Mouse (Mus musculus): ENCODE results near the gene Fndc3b.

The Fndc3b gene

DNA sequence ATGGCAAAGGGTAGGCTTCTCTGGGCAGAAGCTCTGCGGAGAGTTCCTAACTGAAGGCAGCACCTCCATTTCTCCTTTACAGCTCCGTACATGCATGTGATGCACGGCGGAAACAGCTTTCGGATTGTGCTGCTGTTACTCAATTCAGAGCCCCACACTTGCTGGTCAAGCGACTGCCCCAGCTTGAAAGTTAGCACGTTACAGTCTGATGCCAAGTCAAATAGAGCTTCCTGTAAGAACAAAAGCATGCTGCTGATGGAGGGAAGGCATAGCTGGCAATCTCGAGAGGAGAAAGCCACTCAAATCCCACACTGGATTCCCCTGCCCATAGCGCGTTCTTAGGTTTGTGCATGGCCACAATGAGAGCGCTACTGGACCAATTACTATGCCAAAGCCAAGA lies 122.5 kb downstream of the Fndc3b start:
- DNase-seq = no peak

- DNase-seq = no peak
Measured at GRCm38 (mm10) chr3:27584607-27585605, 126.2 kb downstream of the Fndc3b start.

DNA sequence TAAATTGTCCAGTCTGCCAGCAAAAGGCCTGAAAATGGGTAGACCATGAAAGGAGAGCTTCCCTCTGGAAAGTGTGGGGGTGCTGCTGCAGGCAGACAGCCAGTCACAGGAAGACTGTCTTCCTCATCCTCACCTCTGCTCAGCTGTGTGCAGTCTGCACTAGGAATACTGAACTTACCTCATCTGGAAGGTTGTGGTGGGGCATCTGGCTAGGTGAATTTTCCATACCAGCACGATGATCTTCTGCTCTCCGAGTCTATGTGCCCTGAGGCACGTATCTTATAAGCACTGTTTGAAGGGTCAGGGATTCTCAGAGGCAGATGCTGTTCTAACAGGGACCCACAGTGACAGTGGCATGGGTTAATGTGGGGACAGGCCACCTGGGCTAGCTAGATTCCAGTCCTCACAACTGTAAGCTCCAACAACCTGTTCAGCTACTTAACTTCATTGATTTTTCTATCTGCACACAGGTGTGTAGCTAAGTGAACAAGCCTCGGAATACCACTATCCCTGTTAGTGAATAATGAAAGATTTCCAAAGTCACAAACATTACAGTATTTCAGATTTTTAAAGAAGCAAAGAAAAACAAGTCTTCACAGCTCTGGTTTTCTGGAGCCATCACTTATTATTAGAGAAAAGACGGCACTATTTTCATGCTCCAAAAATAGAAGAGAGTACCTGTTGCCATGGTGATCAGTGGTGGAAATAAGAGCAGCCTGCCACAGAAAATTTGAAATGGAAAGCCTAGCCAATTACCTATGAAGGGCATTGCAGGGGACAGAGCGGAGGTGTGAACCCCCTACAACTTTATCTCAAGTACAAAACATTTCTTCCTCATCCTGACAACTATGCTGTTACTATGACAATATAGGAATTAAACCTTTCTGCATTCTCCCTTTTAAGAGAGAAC lies 128.9 kb downstream of the Fndc3b start:
- no peak for DNase-seq

GRCm38 (mm10) chr3:27580956-27581355 lies 130.2 kb downstream of the Fndc3b start:
- DNase-seq = no peak

- DNase-seq = no peak
Measured at GRCm38 (mm10) chr3:27579894-27580613, 131.1 kb downstream of the Fndc3b start.

- no peak for DNase-seq
Measured at GRCm38 (mm10) chr3:27579229-27579628, 131.9 kb downstream of the Fndc3b start.

DNA sequence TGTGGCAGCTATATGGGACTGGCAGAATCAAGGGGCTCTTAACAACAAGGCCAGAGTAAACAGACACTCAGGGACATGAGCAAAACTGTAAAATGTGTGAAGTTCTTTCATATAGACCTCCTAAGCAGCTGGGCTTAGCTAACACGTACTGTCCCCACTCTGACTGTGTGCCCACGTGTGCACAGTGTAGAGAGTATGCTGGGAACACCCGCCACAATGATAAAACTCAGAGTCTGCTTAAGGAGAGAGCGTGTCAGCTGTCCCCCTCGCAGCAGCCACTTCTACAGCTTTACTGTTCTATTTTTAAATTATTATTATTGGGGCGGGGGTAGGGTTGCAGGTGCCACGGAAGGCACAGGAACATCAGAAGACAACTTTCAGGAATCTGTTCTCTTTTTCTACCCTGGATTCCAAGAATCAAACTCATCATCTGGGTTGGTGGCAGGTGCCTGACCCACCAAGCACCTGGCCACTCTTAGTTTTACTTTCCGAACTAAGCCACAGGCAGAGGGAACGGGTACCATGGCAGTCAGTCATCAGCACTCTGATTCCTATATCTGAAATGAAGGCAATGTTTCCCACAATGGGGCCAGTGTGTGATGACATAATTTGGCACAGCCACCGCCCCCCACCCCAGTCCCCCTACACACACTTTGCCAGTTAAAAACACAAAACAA lies 133.6 kb downstream of the Fndc3b start:
- no peak for DNase-seq

- no peak for DNase-seq
Measured at GRCm38 (mm10) chr3:27574241-27574640, 136.9 kb downstream of the Fndc3b start.

GRCm38 (mm10) chr3:27573458-27573857 lies 137.6 kb downstream of the Fndc3b start:
- DNase-seq = no peak

DNA sequence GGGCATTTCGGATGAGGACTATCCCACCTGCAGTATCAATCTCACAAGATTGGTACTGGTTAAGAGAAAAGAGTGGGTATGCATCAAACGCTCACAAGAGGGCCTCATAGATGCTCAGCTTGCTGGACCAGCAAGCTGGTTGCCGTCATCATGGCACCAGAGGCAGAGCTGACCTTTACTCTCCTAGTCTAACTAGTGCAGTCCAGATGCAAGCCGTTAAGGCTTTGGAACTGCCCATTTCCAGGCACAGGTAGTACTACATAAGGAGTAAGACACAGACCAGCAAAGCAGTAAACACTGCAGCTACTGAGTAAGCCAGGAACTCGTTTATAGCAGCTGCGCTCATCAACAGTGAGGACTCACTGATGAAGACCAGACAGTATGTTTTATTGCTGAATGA lies 138.8 kb downstream of the Fndc3b start:
- DNase-seq = no peak

DNA sequence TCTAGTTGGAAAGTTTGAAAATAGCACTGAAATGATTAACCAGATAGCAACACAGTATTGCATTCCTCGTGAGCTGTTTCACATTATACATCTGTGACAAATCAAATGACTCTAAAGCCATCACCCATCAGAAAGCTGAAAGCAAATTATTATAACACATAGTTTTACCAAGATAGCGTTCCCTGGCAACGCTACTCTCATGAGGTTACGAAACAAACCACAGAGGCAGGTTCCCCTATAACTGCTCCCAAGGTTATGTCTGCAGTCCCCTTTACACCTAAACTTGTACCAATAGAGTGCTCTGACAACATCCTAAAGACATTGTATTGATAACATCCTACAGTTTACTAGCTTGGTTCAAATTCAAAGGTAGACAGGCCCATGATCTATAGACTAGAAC lies 145.8 kb downstream of the Fndc3b start:
- no peak for DNase-seq

GRCm38 (mm10) chr3:27563047-27563624 lies 148.0 kb downstream of the Fndc3b start:
- DNase-seq = no peak

DNA sequence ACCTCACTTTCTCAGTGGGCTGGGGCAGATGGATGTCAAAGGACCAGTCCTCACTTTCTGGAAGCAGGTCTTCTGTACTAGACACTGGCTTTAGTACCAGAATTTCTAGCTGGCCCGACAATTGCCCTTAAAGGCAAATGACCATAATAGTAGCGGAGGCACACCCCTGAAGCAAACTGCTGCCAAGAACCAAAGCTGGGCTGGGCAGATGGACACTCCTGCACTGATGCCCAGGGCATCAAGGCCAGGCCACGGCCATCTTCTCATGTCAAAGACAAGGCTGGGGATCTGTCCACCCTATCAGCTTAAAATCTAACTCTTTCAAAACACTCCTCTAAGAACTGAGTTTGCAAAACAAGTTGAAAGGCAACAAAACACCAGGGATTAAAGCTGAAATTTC lies 148.6 kb downstream of the Fndc3b start:
- DNase-seq = no peak

GRCm38 (mm10) chr3:27561921-27562320 lies 149.2 kb downstream of the Fndc3b start:
- peak; percentile 28 for DNase-seq

DNA sequence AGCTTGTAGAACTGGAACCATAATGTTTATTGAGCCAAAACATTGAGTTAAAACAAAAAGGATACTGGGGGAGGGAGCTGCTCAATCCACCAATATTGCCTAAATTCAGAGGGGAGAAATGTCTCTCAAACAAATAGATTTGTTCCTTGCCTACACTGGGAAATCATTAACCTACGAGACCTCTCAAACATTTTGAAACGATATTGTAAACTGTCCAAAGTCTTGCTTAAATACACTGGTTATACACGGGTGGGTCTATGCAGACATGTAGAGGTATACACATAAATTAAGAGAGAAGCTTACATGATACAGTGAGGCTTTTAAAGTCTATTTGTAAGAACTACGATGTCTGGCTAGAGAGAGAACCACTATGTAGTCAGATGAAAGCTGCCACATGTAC lies 151.8 kb downstream of the Fndc3b start:
- no peak for DNase-seq

- DNase-seq = no peak
Measured at GRCm38 (mm10) chr3:27557100-27558004, 153.8 kb downstream of the Fndc3b start.

DNA sequence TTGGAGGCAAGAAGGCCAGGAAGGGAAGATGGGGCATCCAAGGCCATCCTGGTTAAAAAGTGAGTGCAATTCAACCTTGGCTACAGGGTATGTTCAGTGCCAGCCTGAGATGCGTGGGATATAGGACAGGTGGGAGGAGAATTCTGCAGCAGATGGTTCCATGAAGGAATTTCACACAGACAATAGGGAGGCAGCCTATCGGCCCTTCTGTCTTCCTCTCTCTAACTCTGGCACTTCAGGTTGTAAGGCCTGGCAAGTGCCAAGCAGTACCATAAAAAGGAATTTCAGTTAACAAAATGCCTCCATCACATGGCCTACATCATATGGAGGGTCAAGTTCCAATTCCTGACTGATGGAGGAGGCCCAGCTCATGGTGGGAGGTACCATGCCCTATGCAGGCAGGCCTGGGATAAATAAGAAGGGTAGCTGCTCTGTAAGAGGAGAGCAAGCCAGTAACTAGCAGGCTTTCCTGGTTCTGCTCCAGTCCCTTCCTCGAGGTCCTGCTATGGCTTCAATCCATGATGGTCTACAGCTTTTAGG lies 155.6 kb downstream of the Fndc3b start:
- DNase-seq = peak; percentile 42

DNA sequence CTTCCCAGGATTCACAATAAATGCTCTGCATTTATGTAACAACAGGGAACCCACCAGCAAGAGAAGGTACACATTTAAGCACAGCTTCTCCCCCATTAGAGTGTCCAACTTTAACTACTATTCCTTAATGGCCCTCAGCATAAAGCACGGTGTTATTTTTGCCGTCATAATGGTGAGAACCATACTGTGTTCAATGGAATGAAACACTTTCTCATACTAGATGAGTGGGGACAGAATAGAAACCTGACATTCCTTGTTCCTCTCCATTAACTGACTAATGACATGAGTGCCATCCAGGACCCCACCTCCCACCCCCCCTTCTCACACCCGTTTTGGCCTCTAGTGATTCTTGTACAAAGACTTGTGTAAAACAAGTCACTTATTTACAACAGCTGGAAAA lies 156.8 kb downstream of the Fndc3b start:
- DNase-seq = no peak

DNA sequence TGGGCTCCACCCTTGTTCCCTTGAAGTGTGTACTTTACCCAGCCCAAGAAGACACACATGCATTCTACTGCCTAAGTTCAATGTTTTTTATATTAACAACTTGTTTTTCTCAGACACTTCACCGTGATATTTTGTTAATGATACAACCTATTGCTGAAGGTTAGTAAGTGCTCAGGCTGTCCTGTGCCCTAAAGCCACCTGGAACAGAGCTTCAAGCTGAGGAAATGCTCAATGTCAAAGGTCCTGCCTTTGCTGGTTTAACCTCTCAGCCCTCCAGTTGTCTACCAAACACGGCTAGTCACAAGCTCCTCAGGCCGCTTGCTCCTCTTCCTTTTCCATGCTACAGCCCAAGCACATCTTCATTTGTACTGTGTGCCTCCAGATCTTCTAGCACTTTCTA lies 157.3 kb downstream of the Fndc3b start:
- DNase-seq = no peak

DNA sequence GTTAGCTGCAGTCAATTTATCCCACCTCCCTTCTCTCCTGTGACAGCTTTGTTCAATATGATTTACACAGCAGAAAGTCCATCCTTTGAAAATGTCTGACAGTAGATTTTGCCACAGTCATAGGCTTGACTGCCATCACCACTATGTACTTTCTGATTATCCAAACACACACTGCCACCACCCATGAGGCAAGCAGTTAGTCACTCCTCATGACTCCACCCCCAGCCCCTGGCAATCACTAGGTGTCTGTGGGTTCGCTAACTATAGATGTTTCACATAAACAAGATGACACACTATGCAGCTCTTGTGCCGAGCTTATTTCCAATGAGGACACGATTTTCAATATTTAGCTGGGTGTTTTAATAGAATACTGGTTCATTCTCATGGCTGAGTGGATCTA lies 160.1 kb downstream of the Fndc3b start:
- DNase-seq = no peak

- no peak for DNase-seq
Measured at GRCm38 (mm10) chr3:27550409-27550808, 160.7 kb downstream of the Fndc3b start.

Measured in cerebellum, adult 9-11 months (tissue).